Mouse (Mus musculus) lung, embryonic 14.5 days (tissue): ENCODE results near the gene Sec16b. TPM values are rescaled to one million over a fixed set of nuclear protein-coding genes. Genes with fewer than 3 reads are reported as not detected.

ENCODE experiments used
- ATAC-seq: fragments of 200-750 bp; cut with Nextera tagmentation; 2 replicates; pipeline ENCODE4 v1.8.0; 2017; ENCODE audit warnings: mild to moderate bottlenecking, moderate TSS enrichment, moderate library complexity; ENCODE audit not compliant: insufficient read depth
- DNase-seq: peaks from one replicate; pipeline ENCODE4 v3.0.0-alpha.2; 2015
- H3K27ac ChIP-seq: fragments of 300-500 bp; sonication (generic); 2 replicates; pipeline ENCODE4 v1.5.1; 2014; ENCODE audit warnings: low read depth, mild to moderate bottlenecking, moderate library complexity
- H3K27me3 ChIP-seq: fragments of 300-500 bp; sonication (generic); 2 replicates; pipeline ENCODE4 v1.6.1; 2014; ENCODE audit warnings: low read length, control low read depth; ENCODE audit not compliant: insufficient read depth
- H3K36me3 ChIP-seq: fragments of 300-500 bp; sonication (generic); 2 replicates; pipeline ENCODE4 v1.6.1; 2014; ENCODE audit warnings: control low read depth; ENCODE audit not compliant: insufficient read depth
- H3K4me1 ChIP-seq: fragments of 300-500 bp; sonication (generic); 2 replicates; pipeline ENCODE4 v1.6.1; 2014; ENCODE audit warnings: antibody characterized with exemption, control low read depth; ENCODE audit not compliant: insufficient read depth
- H3K4me2 ChIP-seq: fragments of 300-500 bp; sonication (generic); 2 replicates; pipeline ENCODE4 v1.6.1; 2014; ENCODE audit warnings: mild to moderate bottlenecking
- H3K4me3 ChIP-seq: fragments of 300-500 bp; sonication (generic); 2 replicates; pipeline ENCODE4 v1.5.1; 2014; ENCODE audit warnings: low read depth, low read length
- H3K9ac ChIP-seq: fragments of 300-500 bp; sonication (generic); 2 replicates; pipeline ENCODE4 v1.6.1; 2014
- H3K9me3 ChIP-seq: fragments of 300-500 bp; sonication (generic); 2 replicates; pipeline ENCODE4 v1.6.1; 2016; ENCODE audit warnings: low read depth, low read length, control low read depth
- CTCF ChIP-seq: IDR thresholded peaks from 2 replicates; pipeline ENCODE4 v1.5.1; 2016; ENCODE audit warnings: antibody characterized with exemption, low read depth
- WGBS: fragments of 180-500 bp; shearing (Covaris S2); extraction: QIAGEN DNeasy Blood & Tissue Kit; methylation state at CpG from one replicate; pipeline ENCODE4 v1.1.7; 2014; 5-methylcytosine and 5-hydroxymethylcytosine counted together
- polyA plus RNA-seq: library from polyadenylated mRNA; unstranded; fragments of >200 nt; fragmentation: Nextera tagmentation; extraction: Ambion mirVana; gene quantifications from 2 replicates; pipeline ENCODE4 v1.2.1, GENCODE M21; 2014

The Sec16b gene
- polyA plus RNA-seq, 1 experiment from 2014 or later = 3.3 TPM

DNA sequence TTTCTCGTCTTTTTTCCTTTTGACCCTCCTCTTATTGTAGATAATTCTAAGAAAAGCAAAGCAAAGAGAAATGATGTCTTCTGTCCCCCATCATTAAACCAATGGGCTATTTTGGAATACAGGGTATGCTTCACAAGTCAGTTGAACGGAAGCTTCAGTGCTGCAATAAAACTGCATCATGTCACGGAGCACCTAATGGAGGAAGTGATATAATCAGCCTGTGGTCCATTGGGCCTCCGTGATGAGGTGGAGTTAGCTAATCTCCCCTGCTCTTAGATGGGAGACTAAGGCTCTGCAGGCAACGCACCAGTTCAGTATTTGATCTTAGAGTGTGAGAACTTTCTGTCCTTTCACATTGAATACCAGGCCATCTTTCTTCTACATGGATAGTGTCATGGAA is 41.1 kb downstream of the Sec16b start:
- no peak for TF ChIP-seq CTCF
- Histone ChIP-seq H3K27me3 (no peaks in the 10 kb centered on the region), H3K4me2 (no peak overlapping the region), H3K9ac (no peak overlapping the region), H3K9me3 (no peaks in the 10 kb centered on the region), H3K27ac (no peak overlapping the region), H3K4me3 (no peak overlapping the region), H3K36me3 (no peaks in the 10 kb centered on the region), H3K4me1 (no peaks in the 10 kb centered on the region)
- DNase-seq = peak; percentile 43
- 47% methylated on average over 5 of the region's 5 CpGs for WGBS
- no peak for ATAC-seq

DNA sequence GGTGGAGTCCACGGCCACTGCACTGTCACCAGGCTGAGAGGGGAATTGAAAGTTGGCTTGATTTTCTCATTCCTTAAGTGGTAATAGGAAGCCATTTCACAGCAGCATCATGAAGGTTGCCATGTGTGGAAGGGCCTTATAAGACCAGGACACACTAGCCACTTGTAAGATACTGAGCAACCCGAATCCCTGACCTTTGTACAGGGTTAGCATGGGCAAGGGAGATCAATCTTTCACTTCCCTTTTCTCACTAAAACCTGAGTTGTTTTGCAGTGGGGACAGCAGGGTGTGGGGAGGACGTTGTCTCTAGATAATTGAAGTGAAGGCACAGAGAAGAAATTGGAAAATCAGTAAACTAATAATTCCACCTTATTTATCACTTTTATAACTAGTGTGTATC is 43.2 kb downstream of the Sec16b start:
- no peaks in the 10 kb centered on the region for H3K9me3 ChIP-seq
- TF ChIP-seq CTCF = no peak
- H3K27me3 ChIP-seq = no peaks in the 10 kb centered on the region

DNA sequence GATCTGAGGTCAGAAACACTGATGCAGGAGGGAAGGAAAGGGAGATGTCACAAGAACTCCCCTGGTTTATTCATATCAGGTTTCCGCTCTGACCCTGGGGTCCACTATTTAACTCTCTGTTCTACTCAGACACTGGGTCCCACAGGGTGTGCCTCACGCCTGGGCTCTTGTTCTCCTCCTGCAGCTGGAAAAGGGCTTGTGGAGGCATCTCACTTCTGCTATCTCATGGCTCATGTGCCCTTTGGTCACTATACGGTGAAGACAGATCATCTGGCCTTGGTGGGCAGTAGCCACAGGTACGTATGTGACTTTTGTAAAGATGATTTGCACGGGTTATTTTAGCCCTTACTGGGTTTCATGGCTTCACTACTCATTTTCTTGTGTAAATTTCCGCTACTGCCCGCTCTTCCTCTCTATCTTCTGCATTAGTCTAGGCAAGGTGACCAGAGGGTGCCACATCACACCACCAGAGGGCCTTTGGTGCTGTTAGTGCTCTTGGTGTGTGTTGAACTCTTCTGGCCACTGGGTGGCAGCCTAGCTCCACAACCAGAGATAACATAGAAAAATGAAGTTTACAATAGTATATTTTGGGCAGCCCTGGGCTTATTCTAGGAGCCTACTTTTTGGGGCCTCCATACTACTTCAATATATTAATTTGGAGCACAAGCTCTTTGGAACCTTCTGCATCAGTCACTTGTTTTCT is 46.4 kb downstream of the Sec16b start:
- no peaks in the 10 kb centered on the region for H3K36me3 ChIP-seq
- no peak overlapping the region for H3K9ac ChIP-seq
- no peak overlapping the region for H3K27ac ChIP-seq
- DNase-seq (peak; percentile 88), ATAC-seq (peak; percentile 69)
- no peaks in the 10 kb centered on the region for H3K27me3 ChIP-seq
- H3K4me3 ChIP-seq = no peak overlapping the region
- no peak overlapping the region for H3K4me2 ChIP-seq
- 61% methylated on average over 7 of the region's 7 CpGs for WGBS
- TF ChIP-seq CTCF = peak; percentile 98
- no peaks in the 10 kb centered on the region for H3K9me3 ChIP-seq
- no peaks in the 10 kb centered on the region for H3K4me1 ChIP-seq

More for the DNA sequence above, 43.2 kb downstream of the Sec16b start:
- Histone ChIP-seq H3K4me1 (no peaks in the 10 kb centered on the region), H3K4me2 (no peak overlapping the region), H3K9ac (no peak overlapping the region), H3K36me3 (no peaks in the 10 kb centered on the region), H3K4me3 (no peak overlapping the region), H3K27ac (no peak overlapping the region)
- DNase-seq (no peak), ATAC-seq (no peak)
- 54% methylated on average over 3 of the region's 3 CpGs for WGBS

DNA sequence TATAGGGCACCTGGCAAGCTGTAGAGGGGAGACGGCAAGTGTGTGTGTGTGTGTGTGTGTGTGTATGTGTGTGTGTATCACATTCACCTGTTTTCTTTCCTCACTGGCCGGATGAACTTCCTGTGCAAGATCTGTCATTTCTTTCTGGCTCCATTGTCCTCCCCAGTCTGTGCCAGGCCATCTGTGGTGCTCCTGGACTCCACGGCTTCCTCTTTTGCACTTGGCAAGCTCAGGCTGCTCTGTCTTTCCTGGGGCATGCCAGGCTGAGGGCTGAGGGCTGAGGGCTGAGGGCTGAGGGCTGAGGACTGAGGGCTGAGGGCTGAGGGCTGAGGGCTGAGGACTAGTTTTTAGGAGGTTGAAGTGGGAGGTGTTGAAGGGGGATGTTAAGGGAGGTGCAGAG is 47.6 kb downstream of the Sec16b start:
- no peak overlapping the region for H3K4me2 ChIP-seq

DNA sequence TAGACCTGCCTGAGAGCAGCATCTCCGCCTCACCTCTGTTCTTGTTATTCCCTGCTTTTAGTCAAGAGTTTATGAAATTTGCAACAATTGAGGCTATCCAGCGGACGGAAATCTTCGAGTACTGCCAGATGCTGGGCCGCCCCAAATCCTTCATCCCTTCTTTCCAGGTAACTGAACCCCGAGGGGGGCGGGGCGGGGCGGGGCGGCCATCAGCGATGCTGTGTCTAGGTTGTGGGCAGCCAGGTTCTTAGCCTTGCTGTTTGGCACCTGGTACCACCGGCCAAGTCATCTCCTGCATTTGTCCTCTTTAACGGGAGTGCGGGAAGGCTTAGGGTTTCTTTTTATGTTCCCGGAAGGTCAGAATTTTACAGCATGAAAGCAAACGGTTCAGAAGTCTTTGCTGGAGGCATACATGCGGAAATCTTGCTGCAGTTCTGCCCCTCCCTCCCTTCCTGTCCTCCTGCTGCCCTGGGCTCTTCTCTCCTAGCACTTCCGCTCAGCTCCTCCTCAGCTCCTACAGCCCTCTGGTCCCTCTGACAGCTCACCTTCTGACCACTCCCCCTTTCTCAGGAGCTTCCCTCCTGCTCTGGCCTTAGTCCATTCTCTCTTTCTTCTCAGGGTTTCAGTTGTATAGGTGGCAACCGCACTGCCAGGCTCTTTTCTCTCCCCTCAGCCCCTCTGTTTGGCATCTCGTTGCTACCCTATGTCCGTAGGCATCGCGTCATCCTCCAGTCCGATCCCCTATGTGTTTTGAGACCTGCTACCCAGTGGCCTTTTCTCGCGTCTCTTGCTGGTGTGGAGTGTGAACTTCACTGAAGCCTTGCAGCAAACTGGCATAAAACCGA is 48.4 kb downstream of the Sec16b start:
- H3K4me1 ChIP-seq = no peaks in the 10 kb centered on the region
- peak overlapping the region; percentile 56 for H3K4me2 ChIP-seq
- H3K4me3 ChIP-seq = 0 out of 2 replicates have a peak overlapping the region, but pooled peaks have one; percentile 7
- DNase-seq (peak; percentile 27), ATAC-seq (peak; percentile 68)
- no peak for TF ChIP-seq CTCF
- H3K9me3 ChIP-seq = no peaks in the 10 kb centered on the region
- no peak overlapping the region for H3K27ac ChIP-seq
- H3K9ac ChIP-seq = no peak overlapping the region
- H3K36me3 ChIP-seq = no peaks in the 10 kb centered on the region
- 21% methylated on average over 27 of the region's 27 CpGs for WGBS
- H3K27me3 ChIP-seq = no peaks in the 10 kb centered on the region

More for the DNA sequence above, 47.6 kb downstream of the Sec16b start:
- DNase-seq = no peak
- 58% methylated on average over 3 of the region's 3 CpGs for WGBS
- no peaks in the 10 kb centered on the region for H3K36me3 ChIP-seq
- no peak for TF ChIP-seq CTCF
- H3K27me3 ChIP-seq = no peaks in the 10 kb centered on the region
- no peaks in the 10 kb centered on the region for H3K4me1 ChIP-seq
- H3K27ac ChIP-seq = no peak overlapping the region
- H3K9me3 ChIP-seq = no peaks in the 10 kb centered on the region
- no peak overlapping the region for H3K9ac ChIP-seq
- H3K4me3 ChIP-seq = no peak overlapping the region
- ATAC-seq = no peak

DNA sequence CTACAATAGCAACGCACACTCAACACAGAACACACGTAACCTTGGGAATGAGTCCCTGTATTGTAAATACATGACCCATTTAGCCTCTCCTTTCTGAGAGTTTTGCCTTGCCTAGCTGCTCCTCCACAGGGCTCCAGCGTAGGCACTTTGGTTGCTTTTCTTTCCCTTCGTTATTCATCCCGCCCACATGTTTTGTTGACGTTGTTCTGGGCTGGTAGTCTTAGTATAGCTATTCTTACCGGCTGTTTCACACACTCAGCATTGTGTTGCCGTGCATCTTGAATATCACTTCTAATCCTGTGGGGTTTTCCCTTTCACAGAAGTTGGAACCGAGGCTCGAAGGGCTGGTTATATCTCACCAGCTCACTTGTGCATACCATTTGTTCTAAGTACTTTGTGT is 49.2 kb downstream of the Sec16b start:
- no peak for DNase-seq
- Histone ChIP-seq H3K9ac (no peak overlapping the region), H3K9me3 (no peaks in the 10 kb centered on the region), H3K4me1 (no peaks in the 10 kb centered on the region), H3K27ac (no peak overlapping the region), H3K4me3 (no peak overlapping the region), H3K4me2 (no peak overlapping the region), H3K27me3 (no peaks in the 10 kb centered on the region), H3K36me3 (no peaks in the 10 kb centered on the region)
- no peak for ATAC-seq
- TF ChIP-seq CTCF = no peak
- 79% methylated on average over 10 of the region's 10 CpGs for WGBS

DNA sequence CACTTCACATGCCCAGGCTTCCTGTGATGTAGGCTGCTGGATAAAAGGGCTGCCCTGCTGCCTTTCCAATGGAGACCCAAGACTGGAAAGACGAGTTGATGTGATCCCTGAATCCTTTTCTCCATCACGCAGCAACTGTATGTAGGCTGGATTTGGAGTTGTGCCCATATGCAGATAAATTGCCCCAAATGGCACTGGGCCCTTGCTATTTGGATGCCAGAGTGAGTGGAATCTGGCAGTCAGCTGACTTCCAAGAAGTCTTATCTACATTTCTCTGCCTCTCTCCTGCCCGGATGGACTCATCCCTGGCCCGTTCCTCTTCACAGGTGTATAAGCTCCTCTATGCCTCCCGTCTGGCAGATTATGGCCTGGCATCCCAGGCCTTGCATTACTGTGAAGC is 49.9 kb downstream of the Sec16b start:
- no peak for TF ChIP-seq CTCF
- no peak overlapping the region for H3K4me2 ChIP-seq
- no peak overlapping the region for H3K9ac ChIP-seq
- DNase-seq (no peak), ATAC-seq (no peak)
- no peaks in the 10 kb centered on the region for H3K36me3 ChIP-seq
- H3K4me1 ChIP-seq = no peaks in the 10 kb centered on the region
- no peak overlapping the region for H3K4me3 ChIP-seq
- 57% methylated on average over 5 of the region's 5 CpGs for WGBS
- H3K27me3 ChIP-seq = no peaks in the 10 kb centered on the region
- no peaks in the 10 kb centered on the region for H3K9me3 ChIP-seq
- H3K27ac ChIP-seq = no peak overlapping the region
